Mouse (Mus musculus): ENCODE results near the gene Gm38392. TPM values are rescaled to one million over a fixed set of nuclear protein-coding genes. Genes with fewer than 3 reads are reported as not detected.
"Not testable (repeated sequence)": the region's sequence is repeated elsewhere in the genome, so short reads cannot be mapped to it uniquely, and the experiment has no call there.

Gm38392 gene
- polyA plus RNA-seq, 1 experiment from 2014 or later: 0.27 TPM

- ATAC-seq (ENCODE audit: low FRiP score, low read depth): peak; percentile 98
- peaks cover 25% of the 10 kb centered on the region for H3K36me3 ChIP-seq
- WGBS: 0% methylated on average over 44 of the region's 44 CpGs
Measured at GRCm38 (mm10) chr3:88296561-88297318, 9.7 kb upstream of the Gm38392 start, which contains the start of the genes Tsacc and Cct3. TSS of gene Tsacc (minus strand) at chr3:88296999. TSS of gene Cct3 (plus strand) at chr3:88297116.

DNA sequence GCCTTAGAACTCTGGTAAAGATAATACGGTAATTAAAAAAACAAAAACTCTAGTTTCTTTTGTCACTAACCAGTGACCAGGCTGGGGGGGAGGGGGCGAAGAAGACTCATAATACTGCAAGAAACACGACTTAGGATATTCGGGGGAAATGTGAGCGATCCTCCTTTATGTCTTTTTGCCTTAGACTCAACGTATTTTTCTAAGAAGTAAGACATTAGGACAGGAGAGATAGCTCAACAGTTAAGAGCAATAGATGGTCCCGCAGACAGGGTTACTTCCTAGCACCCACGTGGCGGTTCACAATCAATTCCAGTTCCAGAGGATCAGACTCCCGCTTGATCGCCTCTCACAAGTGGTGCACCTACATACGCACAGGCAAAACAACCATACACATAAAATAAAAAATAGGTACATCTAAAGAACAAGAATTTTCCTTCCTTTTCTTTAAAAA is 9.1 kb upstream of the Gm38392 start:
- H3K9me3 ChIP-seq: no peaks in the 10 kb centered on the region
- peak overlapping the region; percentile 76 for H3K4me3 ChIP-seq
- peaks cover 19% of the 10 kb centered on the region for H3K36me3 ChIP-seq
- H3K27ac ChIP-seq: no peak overlapping the region
- peak; percentile 46 for ATAC-seq (ENCODE audit: low FRiP score, low read depth)
- H3K9ac ChIP-seq: peak overlapping the region; percentile 53
- no peaks in the 10 kb centered on the region for H3K27me3 ChIP-seq (replicated peaks)
- under 1% methylated on average over 12 of the region's 12 CpGs for WGBS
- H3K4me2 ChIP-seq (replicated peaks): peak overlapping the region; percentile 80
- peaks cover 11% of the 10 kb centered on the region for H3K4me1 ChIP-seq

More at GRCm38 (mm10) chr3:88296561-88297318, 9.7 kb upstream of the Gm38392 start, which contains the start of the genes Tsacc and Cct3:
- Histone ChIP-seq H3K4me3 (peak within 1 kb of the TSS; percentile 76), H3K27me3 (replicated peaks) (no peaks in the 10 kb centered on the region), H3K27ac (peak within 1 kb of the TSS; percentile 60), H3K9me3 (no peaks in the 10 kb centered on the region), H3K4me2 (replicated peaks) (peak within 1 kb of the TSS; percentile 80), H3K9ac (peak within 1 kb of the TSS; percentile 83), H3K4me1 (peaks cover 11% of the 10 kb centered on the region)

DNA sequence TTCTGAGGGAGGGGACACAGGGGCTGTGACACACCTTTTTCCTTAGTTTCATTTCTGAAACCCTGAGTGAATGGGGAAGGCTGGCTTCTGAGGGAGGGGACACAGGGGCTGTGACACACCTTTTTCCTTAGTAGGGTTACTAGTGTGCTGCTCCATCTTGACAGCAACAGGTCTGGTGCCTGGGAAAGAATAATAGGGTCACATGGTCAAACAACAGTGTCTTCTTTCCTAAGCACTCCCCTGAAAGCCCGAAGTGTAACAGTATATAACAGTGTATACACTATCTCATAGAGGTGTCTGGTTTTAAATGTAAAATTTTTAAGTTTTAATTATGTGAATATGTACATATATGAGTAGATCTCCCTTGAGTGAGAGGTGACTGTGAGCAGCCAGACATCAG is 8.3 kb upstream of the Gm38392 start:
- not testable (repeated sequence) for H3K27me3 ChIP-seq (replicated peaks); H3K27ac ChIP-seq; ATAC-seq (ENCODE audit: low FRiP score, low read depth); H3K9me3 ChIP-seq; H3K36me3 ChIP-seq; H3K4me3 ChIP-seq; H3K9ac ChIP-seq
- H3K4me1 ChIP-seq: peaks cover 11% of the 10 kb centered on the region
- H3K4me2 ChIP-seq (replicated peaks): peak overlapping the region; percentile 80
- WGBS: 61% methylated on average over 1 of the region's 1 CpGs

- H3K36me3 ChIP-seq: no peaks in the 10 kb centered on the region
- no peak overlapping the region for H3K27ac ChIP-seq
- no peaks in the 10 kb centered on the region for H3K9me3 ChIP-seq
- H3K9ac ChIP-seq: no peak overlapping the region
- H3K4me2 ChIP-seq (replicated peaks): no peak overlapping the region
- H3K4me3 ChIP-seq: no peak overlapping the region
- H3K4me1 ChIP-seq: peaks cover 3% of the 10 kb centered on the region; the same call in 1 of the 2 replicates
- no peak for ATAC-seq (ENCODE audit: low FRiP score, low read depth)
- no peaks in the 10 kb centered on the region for H3K27me3 ChIP-seq (replicated peaks)
- 53% methylated on average over 4 of the region's 4 CpGs for WGBS
Measured at GRCm38 (mm10) chr3:88291970-88292369, 5.0 kb upstream of the Gm38392 start.

DNA sequence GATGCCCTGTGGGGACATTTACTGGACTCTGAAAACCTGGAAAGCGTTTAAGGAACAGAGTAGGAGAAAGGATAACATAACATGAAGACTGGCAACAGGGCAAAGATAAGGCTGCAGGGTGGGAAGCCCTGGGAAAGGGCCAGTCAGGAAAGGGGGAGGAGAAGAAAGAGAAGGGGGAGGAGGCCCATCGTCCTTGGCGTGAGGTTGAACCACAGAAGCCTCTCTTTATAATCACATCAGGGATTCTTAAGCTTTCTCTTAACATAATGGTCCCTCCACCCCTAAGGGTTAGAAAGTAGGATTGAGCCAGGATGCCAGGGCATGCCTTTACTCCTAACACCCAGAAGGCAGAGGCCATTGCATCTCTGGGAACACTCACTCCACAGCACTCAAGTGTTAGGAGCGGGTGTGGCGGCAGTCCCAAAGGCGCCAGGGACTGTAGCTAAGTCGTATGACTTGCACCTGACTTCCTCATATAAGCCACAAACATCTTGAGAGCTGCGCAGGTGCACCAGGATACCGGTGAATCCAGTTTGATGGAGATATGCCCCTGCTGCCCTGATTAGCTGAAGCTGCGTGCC is 1.2 kb upstream of the Gm38392 start:
- WGBS: 83% methylated on average over 9 of the region's 10 CpGs
- not testable (repeated sequence) for ATAC-seq (ENCODE audit: low FRiP score, low read depth); H3K36me3 ChIP-seq; H3K9ac ChIP-seq; H3K27me3 ChIP-seq (replicated peaks); H3K4me1 ChIP-seq; H3K9me3 ChIP-seq; H3K4me3 ChIP-seq; H3K4me2 ChIP-seq (replicated peaks); H3K27ac ChIP-seq

GRCm38 (mm10) chr3:88285565-88285895 is 1.5 kb downstream of the Gm38392 start:
- H3K9me3 ChIP-seq; ATAC-seq (ENCODE audit: low FRiP score, low read depth); H3K4me2 ChIP-seq (replicated peaks); H3K27me3 ChIP-seq (replicated peaks); H3K9ac ChIP-seq; H3K4me3 ChIP-seq; H3K4me1 ChIP-seq; H3K27ac ChIP-seq; H3K36me3 ChIP-seq: not testable (repeated sequence)
- 60% methylated on average over 1 of the region's 2 CpGs for WGBS

- not testable (repeated sequence) for H3K9me3 ChIP-seq; H3K9ac ChIP-seq; ATAC-seq (ENCODE audit: low FRiP score, low read depth); H3K36me3 ChIP-seq; H3K4me1 ChIP-seq; H3K4me3 ChIP-seq; H3K27ac ChIP-seq; H3K4me2 ChIP-seq (replicated peaks); H3K27me3 ChIP-seq (replicated peaks)
- WGBS: 96% methylated on average over 14 of the region's 14 CpGs
Measured at GRCm38 (mm10) chr3:88284815-88285564, 2.0 kb downstream of the Gm38392 start.

- WGBS: 67% methylated on average over 11 of the region's 11 CpGs
Measured at GRCm38 (mm10) chr3:88281141-88281916, 5.7 kb downstream of the Gm38392 start.

GRCm38 (mm10) chr3:88280035-88280434 is 7.0 kb downstream of the Gm38392 start:
- no peaks in the 10 kb centered on the region for H3K4me1 ChIP-seq
- WGBS: 90% methylated on average over 2 of the region's 2 CpGs
- no peak overlapping the region for H3K4me3 ChIP-seq
- H3K4me2 ChIP-seq (replicated peaks): no peak overlapping the region
- no peaks in the 10 kb centered on the region for H3K27me3 ChIP-seq (replicated peaks)
- no peak overlapping the region for H3K27ac ChIP-seq
- H3K36me3 ChIP-seq: no peaks in the 10 kb centered on the region
- H3K9me3 ChIP-seq: no peaks in the 10 kb centered on the region
- no peak for ATAC-seq (ENCODE audit: low FRiP score, low read depth)
- H3K9ac ChIP-seq: no peak overlapping the region

More at GRCm38 (mm10) chr3:88281141-88281916, 5.7 kb downstream of the Gm38392 start:
- not testable (repeated sequence) for H3K4me1 ChIP-seq; H3K4me3 ChIP-seq; H3K9ac ChIP-seq; H3K27me3 ChIP-seq (replicated peaks); H3K9me3 ChIP-seq; ATAC-seq (ENCODE audit: low FRiP score, low read depth); H3K27ac ChIP-seq; H3K36me3 ChIP-seq; H3K4me2 ChIP-seq (replicated peaks)

DNA sequence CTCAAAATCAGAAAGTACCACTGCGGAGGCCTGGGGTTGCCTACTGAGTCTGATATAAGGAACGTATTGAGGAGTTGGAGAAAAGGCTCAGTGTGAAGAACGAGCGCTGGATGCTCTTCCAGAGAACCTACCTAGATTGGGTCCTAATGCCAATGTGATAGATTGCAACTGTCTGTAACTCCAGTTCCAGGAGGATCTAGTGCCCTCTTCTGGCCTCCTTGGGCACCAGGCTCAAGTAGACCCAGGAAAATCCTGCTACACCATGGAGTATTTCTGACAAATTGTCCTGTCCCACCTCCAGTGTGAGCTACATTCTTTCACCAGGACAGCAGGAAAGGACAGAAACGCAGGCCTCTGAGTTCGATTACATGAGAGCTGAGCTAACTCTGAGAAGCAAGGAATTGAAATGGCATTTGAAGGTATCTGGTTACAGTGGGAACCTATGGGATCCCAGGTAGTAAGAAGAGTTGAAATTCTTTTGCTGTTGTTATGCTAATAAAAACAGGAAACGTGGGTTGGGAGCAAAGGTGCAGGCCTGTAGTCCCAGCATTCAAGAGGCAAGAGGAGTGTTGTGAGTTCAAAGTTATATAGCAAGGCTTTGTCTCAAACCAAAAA is 10.4 kb downstream of the Gm38392 start:
- ATAC-seq (ENCODE audit: low FRiP score, low read depth): no peak
- Histone ChIP-seq H3K4me2 (replicated peaks) (no peak overlapping the region), H3K9me3 (no peaks in the 10 kb centered on the region), H3K4me1 (no peaks in the 10 kb centered on the region), H3K27me3 (replicated peaks) (no peaks in the 10 kb centered on the region), H3K4me3 (no peak overlapping the region), H3K9ac (no peak overlapping the region), H3K27ac (no peak overlapping the region), H3K36me3 (no peaks in the 10 kb centered on the region)
- WGBS: 42% methylated on average over 7 of the region's 7 CpGs

GRCm38 (mm10) chr3:88276121-88276520 is 10.9 kb downstream of the Gm38392 start:
- Histone ChIP-seq H3K4me3 (no peak overlapping the region), H3K4me1 (no peaks in the 10 kb centered on the region), H3K36me3 (no peaks in the 10 kb centered on the region), H3K27ac (no peak overlapping the region), H3K9me3 (no peaks in the 10 kb centered on the region), H3K4me2 (replicated peaks) (no peak overlapping the region), H3K27me3 (replicated peaks) (no peaks in the 10 kb centered on the region), H3K9ac (no peak overlapping the region)
- WGBS: 85% methylated on average over 2 of the region's 2 CpGs
- no peak for ATAC-seq (ENCODE audit: low FRiP score, low read depth)
